Mouse (Mus musculus): ENCODE measurements around the gene Mdm1. TPM values are rescaled to one million over a fixed set of nuclear protein-coding genes. Genes with fewer than 3 reads are reported as not detected.
"Not testable (repeated sequence)": the region's sequence is repeated elsewhere in the genome, so short reads cannot be mapped to it uniquely, and the experiment has no call there.

Mdm1 gene
- total RNA-seq, 1 experiment from 2014 or later, result 16.6 TPM

DNA sequence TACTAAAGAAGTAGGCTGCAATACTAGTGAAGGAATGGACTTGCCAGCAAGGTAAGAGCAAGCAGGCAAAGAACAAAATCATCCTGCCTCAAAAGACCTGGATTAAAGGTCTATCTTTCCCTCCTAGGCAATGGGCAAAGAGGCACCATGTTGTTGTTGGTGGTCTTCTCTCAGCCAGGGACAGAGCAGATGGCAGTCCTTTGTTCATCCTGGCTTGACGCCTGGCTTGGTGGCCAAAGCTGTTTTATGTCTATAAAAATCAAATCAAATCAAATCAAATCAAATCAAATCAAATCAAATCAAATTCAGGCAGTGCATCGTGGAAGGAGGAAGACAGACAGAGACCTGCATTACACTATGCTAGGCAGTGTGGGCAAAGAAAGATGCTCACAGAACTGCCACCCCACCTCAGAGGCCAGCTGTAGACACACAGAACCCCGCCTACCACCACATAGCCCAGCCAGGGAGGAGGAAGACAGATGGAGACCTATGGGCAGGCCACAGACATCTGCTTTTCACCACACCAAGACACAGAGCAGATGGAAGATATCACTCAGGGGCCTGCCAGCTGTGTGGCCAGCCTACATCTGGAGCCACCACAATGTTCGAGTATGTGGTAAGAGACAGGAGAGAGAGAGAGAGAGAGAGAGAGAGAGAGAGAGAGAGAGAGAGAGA lies 74.2 kb downstream of the Mdm1 start:
- not testable (repeated sequence) for DNase-seq

Other genes starting within 250 kb of the Mdm1 start
- gene Il22, start 63.1 kb downstream of the Mdm1 start, total RNA-seq (2021), result not detected in 2 replicates
- gene Gm32717, start 99.0 kb downstream of the Mdm1 start, total RNA-seq (2021), result 0.49 TPM in 1 of 2 replicates, not detected in the other
- gene Gm32802, start 116.9 kb downstream of the Mdm1 start, total RNA-seq (2021), result 0.49 TPM in 1 of 2 replicates, not detected in the other
- not detected in 2 replicates for gene Iltifb, start 153.2 kb downstream of the Mdm1 start, total RNA-seq (2021)
- gene Gm9040, start 185.2 kb downstream of the Mdm1 start, total RNA-seq (2021), result not detected in 2 replicates
- gene Gm9044, start 190.6 kb downstream of the Mdm1 start, total RNA-seq (2021), result not detected in 2 replicates
- not detected in 2 replicates for gene Gm9045, start 196.0 kb downstream of the Mdm1 start, total RNA-seq (2021)
- gene Gm9046, start 201.4 kb downstream of the Mdm1 start, total RNA-seq (2021), result not detected in 2 replicates
- gene Gm9048, start 206.9 kb downstream of the Mdm1 start, total RNA-seq (2021), result not detected in 2 replicates
- gene Gm9049, start 212.3 kb downstream of the Mdm1 start, total RNA-seq (2021), result not detected in 2 replicates